Mouse (Mus musculus): ENCODE data around the gene Gsap. TPM values are rescaled to one million over a fixed set of nuclear protein-coding genes. Genes with fewer than 3 reads are reported as not detected.
"Not testable (repeated sequence)": the region's sequence is repeated elsewhere in the genome, so short reads cannot be mapped to it uniquely, and the experiment has no call there.

Gsap gene
- 9.1 and 9.2 TPM in 2 replicates for polyA plus RNA-seq (2014; fragmentation: Nextera tagmentation; extraction: Ambion mirVana)

DNA sequence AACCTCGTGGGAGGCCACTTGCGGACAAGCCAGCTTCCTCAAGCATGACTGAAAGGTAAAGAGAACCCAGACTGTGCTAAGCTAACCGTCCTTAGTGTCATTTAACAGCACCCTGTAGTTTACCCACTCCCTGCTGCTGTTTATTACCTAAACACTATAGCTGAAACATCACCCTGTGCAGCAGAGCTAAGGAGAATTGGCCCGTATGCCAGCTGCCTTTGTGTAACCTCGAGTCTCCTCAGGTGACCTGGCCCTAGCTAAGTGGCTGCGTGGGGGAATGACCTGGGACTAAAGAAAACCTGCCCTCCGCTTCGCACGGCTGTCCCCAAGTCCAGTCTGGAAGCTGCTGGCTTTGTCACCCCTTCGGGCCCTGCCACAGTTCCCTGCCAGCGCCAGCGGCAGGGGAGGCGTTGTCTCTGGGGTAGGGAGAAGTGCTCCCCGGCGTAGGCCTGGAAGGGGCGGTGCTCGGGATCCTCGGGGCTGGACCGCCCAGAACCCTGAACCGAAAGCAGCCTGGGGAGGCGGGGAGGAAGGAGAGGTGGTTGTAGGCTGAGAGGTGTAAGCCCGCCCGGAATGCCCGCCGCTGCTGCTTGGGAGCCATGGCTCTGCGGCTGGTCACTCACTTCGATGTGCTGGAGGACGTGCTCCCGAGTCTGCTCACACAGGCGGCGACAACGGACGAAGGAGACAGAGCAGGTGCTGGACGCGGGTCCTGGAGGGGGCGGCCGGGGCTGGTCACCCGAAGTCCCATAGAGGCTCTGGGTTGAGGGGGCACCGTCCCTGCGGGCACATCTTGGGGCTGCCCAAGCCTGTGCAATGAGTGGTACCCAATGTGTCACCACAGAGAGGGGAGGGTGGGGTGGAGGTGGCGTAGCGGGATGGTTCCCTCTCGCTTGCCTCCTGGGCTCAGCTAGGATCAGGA, at the start of gene Gsap:
Gsap (plus strand) TSS at position 492 of the 922 bp plus-strand sequence.
- H3K9ac ChIP-seq (replicated peaks; ENCODE audit: low read length) = peak within 1 kb of the TSS; percentile 71
- H3K9me3 ChIP-seq (ENCODE audit: control insufficient read depth, low read length) = peaks cover 2% of the 10 kb centered on the region; the same call in 1 of the 2 replicates
- DNase-seq (peak; percentile 69), ATAC-seq (ENCODE audit: low FRiP score, low TSS enrichment) (peak; percentile 79)
- H3K36me3 ChIP-seq (ENCODE audit: control insufficient read depth, insufficient read depth, low read length) = no peaks in the 10 kb centered on the region
- H3K27ac ChIP-seq (replicated peaks; ENCODE audit: low read depth, low read length) = 0 out of 2 replicates have a peak within 1 kb of the TSS, but pooled peaks have one; percentile 32
- H3K4me2 ChIP-seq (ENCODE audit: low read length) = peak within 1 kb of the TSS; percentile 73
- H3K4me3 ChIP-seq (replicated peaks; ENCODE audit: low read depth, low read length) = peak within 1 kb of the TSS; percentile 49
- 5% methylated on average over 43 of the region's 43 CpGs for WGBS
- no peaks in the 10 kb centered on the region for H3K27me3 ChIP-seq (ENCODE audit: control insufficient read depth, insufficient read depth, low read length)
- H3K4me1 ChIP-seq (ENCODE audit: control insufficient read depth, insufficient read depth, low read length) = 0 out of 2 replicates have a peak, but pooled peaks cover 5% of the 10 kb centered on the region

DNA sequence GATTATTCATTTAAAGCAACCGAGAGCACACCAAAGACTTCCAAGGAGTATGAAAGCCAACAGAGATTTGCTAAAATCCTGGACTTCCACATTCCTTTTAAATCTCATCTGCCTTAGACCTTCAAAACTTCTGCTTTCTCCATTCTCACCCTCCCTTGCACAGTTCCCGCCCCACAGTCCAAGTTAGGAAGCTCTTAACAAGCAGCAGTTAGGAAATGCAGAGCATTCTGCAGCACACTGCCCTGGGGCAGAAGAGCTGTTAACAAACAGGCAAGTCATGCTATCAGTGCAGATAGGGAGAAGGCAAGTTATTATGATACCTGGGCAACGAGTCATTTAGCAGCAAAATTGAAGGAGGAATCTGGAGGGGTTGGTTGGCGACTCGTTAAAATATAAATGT, 49.5 kb upstream of the Gsap start:
- H3K4me2 ChIP-seq (ENCODE audit: low read length) = no peak overlapping the region
- 86% methylated on average over 5 of the region's 5 CpGs for WGBS
- no peak overlapping the region for H3K4me3 ChIP-seq (replicated peaks; ENCODE audit: low read depth, low read length)

DNA sequence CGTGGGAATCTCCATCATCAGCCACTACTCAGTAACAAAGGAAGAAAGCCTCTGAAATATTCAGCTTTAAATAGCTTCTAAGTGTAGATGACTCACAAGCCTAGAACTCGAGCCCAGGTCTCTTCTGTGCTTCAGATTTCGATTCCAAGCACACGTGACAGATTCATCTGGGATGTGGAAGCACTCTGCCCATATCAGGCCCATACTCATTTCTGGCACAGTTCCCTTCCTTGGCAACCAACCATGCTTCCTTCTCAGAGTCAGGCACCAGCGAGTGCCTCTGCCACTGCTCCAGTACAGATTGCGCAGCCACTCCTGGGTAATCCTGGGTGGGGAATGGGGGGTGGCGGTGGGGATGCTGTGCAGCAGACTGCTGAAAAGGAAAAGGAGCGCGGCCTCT, 46.5 kb upstream of the Gsap start:
- DNase-seq = peak; percentile 70
- Histone ChIP-seq H3K36me3 (ENCODE audit: control insufficient read depth, insufficient read depth, low read length) (no peaks in the 10 kb centered on the region), H3K4me1 (ENCODE audit: control insufficient read depth, insufficient read depth, low read length) (no peaks in the 10 kb centered on the region), H3K9ac (replicated peaks; ENCODE audit: low read length) (no peak overlapping the region), H3K4me3 (replicated peaks; ENCODE audit: low read depth, low read length) (no peak overlapping the region), H3K27ac (replicated peaks; ENCODE audit: low read depth, low read length) (0 out of 2 replicates have a peak overlapping the region, but pooled peaks have one; percentile 1), H3K4me2 (ENCODE audit: low read length) (no peak overlapping the region), H3K27me3 (ENCODE audit: control insufficient read depth, insufficient read depth, low read length) (no peaks in the 10 kb centered on the region), H3K9me3 (ENCODE audit: control insufficient read depth, low read length) (no peaks in the 10 kb centered on the region)
- WGBS = 54% methylated on average over 9 of the region's 9 CpGs
- ATAC-seq (ENCODE audit: low FRiP score, low TSS enrichment) = no peak

More for the DNA sequence above, 49.5 kb upstream of the Gsap start:
- Histone ChIP-seq H3K9me3 (ENCODE audit: control insufficient read depth, low read length) (no peaks in the 10 kb centered on the region), H3K27ac (replicated peaks; ENCODE audit: low read depth, low read length) (no peak overlapping the region), H3K36me3 (ENCODE audit: control insufficient read depth, insufficient read depth, low read length) (no peaks in the 10 kb centered on the region), H3K27me3 (ENCODE audit: control insufficient read depth, insufficient read depth, low read length) (no peaks in the 10 kb centered on the region), H3K9ac (replicated peaks; ENCODE audit: low read length) (no peak overlapping the region), H3K4me1 (ENCODE audit: control insufficient read depth, insufficient read depth, low read length) (no peaks in the 10 kb centered on the region)
- ATAC-seq (ENCODE audit: low FRiP score, low TSS enrichment) (no peak), DNase-seq (peak; percentile 26)

DNA sequence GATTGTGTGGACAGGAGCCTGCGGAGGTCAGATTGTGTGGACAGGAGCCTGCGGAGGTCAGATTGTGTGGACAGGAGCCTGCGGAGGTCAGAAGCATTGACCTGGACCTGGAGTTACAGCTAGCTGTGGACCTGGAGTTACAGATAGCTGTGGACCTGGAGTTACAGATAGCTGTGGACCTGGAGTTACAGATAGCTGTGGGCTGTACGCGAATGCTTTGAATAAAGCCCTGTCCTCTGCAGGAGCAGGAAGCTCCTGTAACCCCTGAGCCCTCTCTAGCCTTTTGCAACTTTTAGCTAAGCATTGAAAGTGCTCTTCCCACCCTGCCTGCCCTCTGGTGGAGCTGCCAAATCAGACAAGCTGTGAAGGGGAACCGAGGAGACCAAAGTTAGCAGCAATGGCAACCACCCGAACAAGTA, 44.9 kb upstream of the Gsap start:
- H3K9me3 ChIP-seq (ENCODE audit: control insufficient read depth, low read length); DNase-seq; H3K27me3 ChIP-seq (ENCODE audit: control insufficient read depth, insufficient read depth, low read length); H3K27ac ChIP-seq (replicated peaks; ENCODE audit: low read depth, low read length); H3K9ac ChIP-seq (replicated peaks; ENCODE audit: low read length); ATAC-seq (ENCODE audit: low FRiP score, low TSS enrichment); H3K4me3 ChIP-seq (replicated peaks; ENCODE audit: low read depth, low read length); H3K36me3 ChIP-seq (ENCODE audit: control insufficient read depth, insufficient read depth, low read length); H3K4me2 ChIP-seq (ENCODE audit: low read length); H3K4me1 ChIP-seq (ENCODE audit: control insufficient read depth, insufficient read depth, low read length): not testable (repeated sequence)
- 73% methylated on average over 7 of the region's 7 CpGs for WGBS

DNA sequence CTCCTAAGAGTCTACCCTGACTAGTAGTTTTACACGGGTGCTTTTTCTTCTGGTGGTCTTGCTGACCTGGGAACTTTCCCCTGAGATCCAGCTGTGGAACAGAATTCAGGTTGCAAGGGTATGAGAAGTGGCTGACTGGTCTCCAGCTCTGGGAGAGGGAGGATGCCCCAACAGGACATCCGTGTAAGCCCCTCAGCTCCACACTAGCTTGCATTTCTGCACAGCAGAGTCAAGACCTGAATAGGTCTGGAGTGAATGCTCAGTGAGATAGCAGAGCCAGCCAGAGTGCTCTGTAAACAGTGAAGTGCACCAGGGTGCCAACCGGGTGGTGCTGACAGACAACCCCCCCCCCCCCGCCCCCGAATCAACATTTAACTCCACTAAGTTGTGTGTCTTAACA, 44.4 kb upstream of the Gsap start:
- Histone ChIP-seq H3K4me3 (replicated peaks; ENCODE audit: low read depth, low read length) (no peak overlapping the region), H3K27ac (replicated peaks; ENCODE audit: low read depth, low read length) (no peak overlapping the region), H3K4me1 (ENCODE audit: control insufficient read depth, insufficient read depth, low read length) (no peaks in the 10 kb centered on the region), H3K27me3 (ENCODE audit: control insufficient read depth, insufficient read depth, low read length) (no peaks in the 10 kb centered on the region), H3K9me3 (ENCODE audit: control insufficient read depth, low read length) (no peaks in the 10 kb centered on the region), H3K4me2 (ENCODE audit: low read length) (no peak overlapping the region), H3K9ac (replicated peaks; ENCODE audit: low read length) (no peak overlapping the region), H3K36me3 (ENCODE audit: control insufficient read depth, insufficient read depth, low read length) (no peaks in the 10 kb centered on the region)
- DNase-seq (no peak), ATAC-seq (ENCODE audit: low FRiP score, low TSS enrichment) (no peak)
- WGBS = 57% methylated on average over 5 of the region's 5 CpGs

DNA sequence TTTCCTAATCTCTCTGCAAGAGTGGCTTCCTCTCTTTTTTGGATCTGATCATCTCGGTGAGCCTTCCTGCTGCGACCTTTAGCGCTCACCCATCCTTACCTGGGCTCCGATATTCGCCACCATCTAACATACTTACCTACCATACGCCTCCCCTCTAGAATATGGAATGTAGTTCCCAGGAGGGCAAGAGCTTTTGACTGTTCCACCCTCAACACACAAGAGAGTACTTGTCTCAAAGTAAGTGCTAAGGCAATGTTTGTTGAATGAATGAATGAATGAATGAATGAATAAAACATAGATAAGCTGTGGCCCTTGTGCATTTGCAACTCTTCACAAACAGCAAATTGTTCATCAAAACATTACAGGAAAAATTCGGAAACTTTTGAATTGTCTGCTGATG, 43.0 kb upstream of the Gsap start:
- no peak overlapping the region for H3K4me2 ChIP-seq (ENCODE audit: low read length)
- no peaks in the 10 kb centered on the region for H3K9me3 ChIP-seq (ENCODE audit: control insufficient read depth, low read length)
- WGBS = 89% methylated on average over 7 of the region's 7 CpGs
- no peak for DNase-seq
- H3K27me3 ChIP-seq (ENCODE audit: control insufficient read depth, insufficient read depth, low read length) = no peaks in the 10 kb centered on the region
- H3K4me1 ChIP-seq (ENCODE audit: control insufficient read depth, insufficient read depth, low read length) = no peaks in the 10 kb centered on the region
- no peak for ATAC-seq (ENCODE audit: low FRiP score, low TSS enrichment)
- no peaks in the 10 kb centered on the region for H3K36me3 ChIP-seq (ENCODE audit: control insufficient read depth, insufficient read depth, low read length)
- no peak overlapping the region for H3K27ac ChIP-seq (replicated peaks; ENCODE audit: low read depth, low read length)
- no peak overlapping the region for H3K4me3 ChIP-seq (replicated peaks; ENCODE audit: low read depth, low read length)
- H3K9ac ChIP-seq (replicated peaks; ENCODE audit: low read length) = no peak overlapping the region

DNA sequence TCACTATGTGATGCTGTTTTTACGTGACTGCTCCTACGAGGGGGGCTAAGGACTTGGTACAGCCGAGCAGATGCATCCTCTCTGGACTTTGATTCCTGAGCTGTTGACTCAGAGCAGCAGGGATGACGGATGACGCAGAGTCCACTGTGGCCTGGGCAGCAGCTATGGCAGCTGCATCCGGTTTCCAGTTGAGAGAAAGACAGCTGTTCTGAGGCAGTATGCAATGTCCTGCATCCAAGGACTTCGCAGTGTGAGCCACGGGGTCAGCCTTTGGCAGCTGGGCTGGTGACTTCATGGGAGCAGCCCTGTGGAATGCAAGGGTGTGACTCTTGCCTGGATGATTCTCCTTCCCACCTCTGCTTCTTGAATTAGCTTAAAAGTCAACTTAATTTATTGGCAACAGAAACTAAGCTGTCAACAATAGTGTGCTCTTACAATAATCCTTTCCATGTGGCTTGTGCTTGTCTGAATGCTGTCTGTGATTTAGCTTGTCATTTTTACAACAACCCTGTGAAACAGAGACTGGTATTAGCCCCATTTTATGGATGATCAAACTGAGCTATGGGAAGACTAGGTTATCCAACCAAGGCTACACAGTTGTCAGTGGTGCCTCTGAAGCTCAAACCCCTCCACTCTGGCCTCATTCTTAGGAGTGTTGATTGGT, 41.4 kb upstream of the Gsap start:
- ATAC-seq (ENCODE audit: low FRiP score, low TSS enrichment) = no peak
- WGBS = 73% methylated on average over 8 of the region's 8 CpGs

DNA sequence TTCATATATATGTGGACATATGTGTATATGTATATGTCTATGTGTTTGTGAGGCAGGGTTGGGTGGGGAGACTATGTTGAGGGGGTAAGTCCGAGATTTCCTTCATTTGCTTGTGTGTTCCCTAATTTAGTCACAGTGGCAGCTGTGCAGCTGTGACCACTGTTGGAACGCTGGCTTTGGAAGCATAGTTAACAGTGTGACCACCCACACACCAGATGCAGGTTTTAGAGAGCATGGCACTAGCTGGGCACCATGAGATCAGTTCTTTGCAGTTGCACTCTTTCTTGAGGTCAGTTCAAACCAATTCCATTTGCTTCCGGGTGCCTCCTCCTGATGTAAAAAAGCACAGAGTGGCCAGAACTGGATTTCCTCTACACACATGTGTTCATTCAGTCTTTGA, 37.7 kb upstream of the Gsap start:
- H3K36me3 ChIP-seq (ENCODE audit: control insufficient read depth, insufficient read depth, low read length) = no peaks in the 10 kb centered on the region
- no peaks in the 10 kb centered on the region for H3K27me3 ChIP-seq (ENCODE audit: control insufficient read depth, insufficient read depth, low read length)
- ATAC-seq (ENCODE audit: low FRiP score, low TSS enrichment) (no peak), DNase-seq (no peak)
- no peak overlapping the region for H3K27ac ChIP-seq (replicated peaks; ENCODE audit: low read depth, low read length)
- 79% methylated on average over 3 of the region's 3 CpGs for WGBS
- H3K9me3 ChIP-seq (ENCODE audit: control insufficient read depth, low read length) = no peaks in the 10 kb centered on the region
- H3K4me2 ChIP-seq (ENCODE audit: low read length) = no peak overlapping the region
- no peak overlapping the region for H3K9ac ChIP-seq (replicated peaks; ENCODE audit: low read length)
- no peak overlapping the region for H3K4me3 ChIP-seq (replicated peaks; ENCODE audit: low read depth, low read length)
- H3K4me1 ChIP-seq (ENCODE audit: control insufficient read depth, insufficient read depth, low read length) = no peaks in the 10 kb centered on the region

More for the DNA sequence above, 41.4 kb upstream of the Gsap start:
- Histone ChIP-seq H3K27ac (replicated peaks; ENCODE audit: low read depth, low read length) (no peak overlapping the region), H3K36me3 (ENCODE audit: control insufficient read depth, insufficient read depth, low read length) (no peaks in the 10 kb centered on the region), H3K27me3 (ENCODE audit: control insufficient read depth, insufficient read depth, low read length) (no peaks in the 10 kb centered on the region), H3K4me1 (ENCODE audit: control insufficient read depth, insufficient read depth, low read length) (no peaks in the 10 kb centered on the region), H3K9me3 (ENCODE audit: control insufficient read depth, low read length) (no peaks in the 10 kb centered on the region), H3K4me3 (replicated peaks; ENCODE audit: low read depth, low read length) (no peak overlapping the region), H3K4me2 (ENCODE audit: low read length) (no peak overlapping the region), H3K9ac (replicated peaks; ENCODE audit: low read length) (no peak overlapping the region)
- peak; percentile 9 for DNase-seq
